Mouse (Mus musculus): ENCODE results near the gene Clec12b. TPM values are rescaled to one million over a fixed set of nuclear protein-coding genes. Genes with fewer than 3 reads are reported as not detected.
"Not testable (repeated sequence)": the region's sequence is repeated elsewhere in the genome, so short reads cannot be mapped to it uniquely, and the experiment has no call there.

The Clec12b gene
- polyA plus RNA-seq, 1 experiment = not detected

DNA sequence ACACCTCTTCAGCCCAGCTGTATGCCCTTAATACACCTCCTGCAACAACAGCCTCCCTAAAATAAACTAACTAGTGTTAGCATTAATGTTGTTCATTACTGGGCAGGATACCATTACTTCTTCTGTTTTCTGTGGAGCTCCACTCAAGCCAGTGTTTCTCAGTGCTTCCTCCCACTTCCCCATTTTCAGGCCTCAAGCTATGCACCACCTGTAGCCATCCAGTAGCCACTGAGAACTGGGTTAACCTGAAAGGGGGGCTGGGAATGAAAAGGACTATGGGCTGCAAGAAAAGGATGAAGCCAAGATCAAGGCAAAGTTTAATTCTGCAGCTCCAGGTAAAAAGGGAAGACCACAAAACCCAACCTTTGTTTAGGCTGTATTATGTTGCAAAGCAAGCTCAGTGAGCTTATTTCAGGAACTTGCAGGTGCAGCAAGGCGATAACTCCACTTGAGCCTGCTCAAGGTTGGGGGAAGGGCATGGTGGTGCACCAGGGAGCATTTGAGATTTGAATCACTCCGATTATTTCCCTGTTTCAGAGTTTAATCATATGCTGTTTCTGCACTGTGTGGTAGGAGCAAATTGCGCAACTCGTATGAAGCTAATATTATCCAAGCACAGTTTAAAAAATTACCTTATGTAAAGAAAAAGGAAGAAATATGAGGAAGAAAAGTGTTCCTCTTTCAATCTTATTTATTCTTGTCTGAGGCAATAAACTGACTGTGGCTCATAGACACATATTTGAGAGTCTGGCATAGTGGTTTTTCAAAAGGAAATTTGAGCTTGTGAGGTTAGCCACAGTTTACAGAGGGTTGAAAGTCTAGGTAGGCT is 35.9 kb downstream of the Clec12b start:
- Histone ChIP-seq H3K4me3 (replicated peaks) (peak overlapping the region; percentile 64), H3K9me3 (peaks cover 12% of the 10 kb centered on the region), H3K4me1 (peaks cover 12% of the 10 kb centered on the region), H3K27me3 (replicated peaks) (no peaks in the 10 kb centered on the region), H3K36me3 (replicated peaks; ENCODE audit: low read length) (peaks cover 2% of the 10 kb centered on the region)
- no peak for TF ChIP-seq GATA1 (IDR thresholded peaks at IDR 0.05; ENCODE audit: borderline replicate concordance, low read length)
- no peak for TF ChIP-seq FLI1 (IDR thresholded peaks at IDR 0.05; ENCODE audit: low read length)

DNA sequence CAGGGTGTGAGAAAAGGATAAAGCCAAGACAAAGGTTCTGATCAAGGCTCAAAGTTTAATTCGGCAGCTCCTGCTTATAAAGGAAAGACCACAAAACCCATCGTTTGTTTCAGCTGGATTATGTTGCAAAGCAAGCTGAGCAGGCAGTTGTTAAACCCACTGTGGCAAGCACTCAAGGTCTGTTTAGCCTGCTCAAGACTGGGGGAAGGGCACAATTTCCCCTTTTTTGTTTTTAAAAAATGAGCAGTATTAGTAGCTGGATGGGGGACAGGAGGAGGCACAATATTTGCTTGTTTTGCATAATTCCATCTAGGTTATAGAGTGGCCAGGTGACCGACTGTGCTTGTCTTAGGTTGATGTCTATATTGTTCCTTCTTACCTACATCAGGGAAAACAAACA is 41.3 kb downstream of the Clec12b start:
- Histone ChIP-seq H3K36me3 (replicated peaks; ENCODE audit: low read length) (peaks cover 2% of the 10 kb centered on the region), H3K9me3 (peaks cover 12% of the 10 kb centered on the region), H3K27me3 (replicated peaks) (no peaks in the 10 kb centered on the region), H3K4me3 (replicated peaks) (no peak overlapping the region), H3K4me1 (peaks cover 7% of the 10 kb centered on the region)
- TF ChIP-seq GATA1 (IDR thresholded peaks at IDR 0.05; ENCODE audit: borderline replicate concordance, low read length) (no peak), FLI1 (IDR thresholded peaks at IDR 0.05; ENCODE audit: low read length) (no peak)

DNA sequence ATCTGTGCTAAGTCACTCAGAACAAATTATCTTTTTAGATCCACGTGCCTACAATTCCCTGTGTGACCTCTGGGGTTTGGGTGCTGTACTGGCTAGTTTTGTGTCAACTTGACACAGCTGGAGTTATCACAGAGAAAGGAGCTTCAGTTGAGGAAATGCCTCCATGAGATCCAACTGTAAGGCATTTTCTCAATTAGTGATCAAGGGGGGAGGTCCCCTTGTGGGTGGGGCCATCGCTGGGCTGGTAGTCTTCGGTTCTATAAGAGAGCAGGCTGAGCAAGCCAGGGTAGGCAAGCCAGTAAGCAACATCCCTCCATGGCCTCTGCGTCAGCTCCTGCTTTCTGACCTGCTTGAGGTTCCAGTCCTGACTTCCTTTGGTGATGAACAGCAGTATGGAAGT is 43.3 kb downstream of the Clec12b start, which contains the start of gene Clec12a:
TSS of gene Clec12a (plus strand) at position 301 of the 400 bp plus-strand sequence.
- not testable (repeated sequence) for H3K36me3 ChIP-seq (replicated peaks; ENCODE audit: low read length); H3K27me3 ChIP-seq (replicated peaks); H3K9me3 ChIP-seq; H3K4me1 ChIP-seq; H3K4me3 ChIP-seq (replicated peaks)

DNA sequence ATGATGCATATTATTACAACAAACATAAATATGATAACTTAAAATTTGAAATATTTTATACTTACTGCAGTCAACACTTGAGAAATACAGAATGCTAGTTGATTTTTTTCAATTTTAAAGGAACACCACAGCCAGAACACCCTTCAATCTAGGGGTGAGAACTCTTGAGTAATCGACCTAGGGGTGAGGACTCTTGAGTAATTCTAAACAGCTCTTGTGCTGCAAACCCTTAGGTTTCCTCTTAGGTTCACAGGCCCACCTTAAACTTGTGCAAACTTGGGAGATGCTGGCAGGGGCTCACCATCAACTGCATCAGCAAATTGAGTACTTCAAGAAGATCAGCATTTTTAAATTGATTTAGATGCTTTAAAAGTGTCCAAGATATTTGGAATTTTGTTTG is 47.9 kb downstream of the Clec12b start:
- Histone ChIP-seq H3K4me3 (replicated peaks) (no peak overlapping the region), H3K4me1 (peaks cover 21% of the 10 kb centered on the region), H3K36me3 (replicated peaks; ENCODE audit: low read length) (no peaks in the 10 kb centered on the region), H3K9me3 (no peaks in the 10 kb centered on the region), H3K27me3 (replicated peaks) (no peaks in the 10 kb centered on the region)
- TF ChIP-seq FLI1 (IDR thresholded peaks at IDR 0.05; ENCODE audit: low read length) (no peak), GATA1 (IDR thresholded peaks at IDR 0.05; ENCODE audit: borderline replicate concordance, low read length) (no peak)

DNA sequence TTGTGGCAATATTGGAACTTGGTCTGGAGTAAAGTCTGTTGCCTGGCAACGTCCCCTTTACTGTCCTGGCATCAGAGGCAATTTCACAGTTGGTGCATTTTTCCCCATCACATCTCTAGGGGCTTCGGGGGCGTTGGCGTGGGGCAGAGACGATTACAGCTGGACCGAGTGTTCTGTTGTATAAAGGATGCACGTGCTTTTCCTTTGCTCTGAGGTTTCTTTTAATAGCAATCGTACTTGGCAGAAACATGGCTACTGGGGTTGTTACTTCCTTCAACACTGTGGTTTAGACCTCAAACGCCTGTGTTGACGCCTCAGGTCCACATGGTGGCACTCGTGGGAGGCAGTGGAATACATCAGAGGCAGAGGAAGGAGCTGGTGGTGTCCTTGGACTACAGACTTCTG is 52.0 kb downstream of the Clec12b start:
- H3K4me3 ChIP-seq (replicated peaks) = peak overlapping the region; percentile 84
- H3K27me3 ChIP-seq (replicated peaks) = no peaks in the 10 kb centered on the region
- TF ChIP-seq FLI1 (IDR thresholded peaks at IDR 0.05; ENCODE audit: low read length) (no peak), GATA1 (IDR thresholded peaks at IDR 0.05; ENCODE audit: borderline replicate concordance, low read length) (no peak)
- peaks cover 40% of the 10 kb centered on the region for H3K4me1 ChIP-seq
- no peaks in the 10 kb centered on the region for H3K36me3 ChIP-seq (replicated peaks; ENCODE audit: low read length)
- no peaks in the 10 kb centered on the region for H3K9me3 ChIP-seq

DNA sequence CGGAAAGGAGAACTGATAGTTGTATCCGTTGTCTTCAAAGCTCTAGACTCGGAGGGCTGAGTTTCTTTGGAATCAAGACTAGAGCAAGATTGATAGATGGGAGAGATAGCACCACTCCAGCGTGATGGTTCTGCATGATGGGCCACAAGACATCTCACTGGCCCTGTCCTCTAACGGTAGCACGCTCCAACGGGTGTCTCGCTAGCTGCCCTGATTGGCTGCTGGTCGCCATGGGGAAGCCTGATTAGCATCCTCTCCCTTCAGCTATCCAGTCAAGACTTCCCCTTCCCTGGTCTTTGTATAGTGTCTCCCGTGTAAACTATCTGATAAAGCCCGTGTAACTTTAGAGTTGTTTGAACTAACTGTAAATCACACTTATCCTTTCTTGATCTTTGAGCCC is 54.1 kb downstream of the Clec12b start, which contains the start of gene 4922502D21Rik:
TSS of gene 4922502D21Rik (minus strand) at position 187 of the 400 bp plus-strand sequence.
- Histone ChIP-seq H3K9me3 (no peaks in the 10 kb centered on the region), H3K36me3 (replicated peaks; ENCODE audit: low read length) (no peaks in the 10 kb centered on the region), H3K27me3 (replicated peaks) (no peaks in the 10 kb centered on the region), H3K4me3 (replicated peaks) (no peak within 1 kb of the TSS), H3K4me1 (peaks cover 36% of the 10 kb centered on the region)
- no peak for TF ChIP-seq GATA1 (IDR thresholded peaks at IDR 0.05; ENCODE audit: borderline replicate concordance, low read length)
- no peak for TF ChIP-seq FLI1 (IDR thresholded peaks at IDR 0.05; ENCODE audit: low read length)

DNA sequence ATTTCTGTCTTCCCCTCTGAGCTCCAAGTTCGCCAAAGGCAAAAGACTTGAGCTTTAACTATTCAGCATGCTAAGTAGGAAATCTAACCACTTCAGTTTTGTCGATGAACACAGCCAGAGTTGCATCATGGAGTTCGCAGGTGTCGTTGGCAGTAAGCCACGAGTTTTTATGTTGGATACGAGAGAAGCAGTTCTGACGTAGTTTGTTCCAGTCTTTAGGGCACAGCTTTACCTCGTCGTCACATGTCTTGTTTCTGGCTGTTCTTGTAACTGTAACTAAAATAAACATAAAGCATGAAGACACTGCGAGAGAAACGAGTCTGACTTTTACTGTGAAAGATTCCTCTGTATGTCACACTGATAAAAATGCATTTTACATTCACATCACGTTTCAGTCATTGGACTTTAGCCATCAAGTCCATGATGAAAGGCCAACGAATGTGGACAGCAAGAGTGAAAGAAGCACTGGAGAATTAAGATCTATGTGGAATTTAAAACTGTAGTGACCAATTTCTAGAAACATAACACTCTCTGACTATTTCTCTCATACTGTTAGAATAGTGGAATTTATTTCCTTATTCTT is 59.0 kb downstream of the Clec12b start:
- peaks cover 26% of the 10 kb centered on the region for H3K4me1 ChIP-seq
- no peak overlapping the region for H3K4me3 ChIP-seq (replicated peaks)
- no peaks in the 10 kb centered on the region for H3K27me3 ChIP-seq (replicated peaks)
- no peaks in the 10 kb centered on the region for H3K36me3 ChIP-seq (replicated peaks; ENCODE audit: low read length)
- no peak for TF ChIP-seq FLI1 (IDR thresholded peaks at IDR 0.05; ENCODE audit: low read length)
- TF ChIP-seq GATA1 (IDR thresholded peaks at IDR 0.05; ENCODE audit: borderline replicate concordance, low read length) = no peak
- H3K9me3 ChIP-seq = no peaks in the 10 kb centered on the region

DNA sequence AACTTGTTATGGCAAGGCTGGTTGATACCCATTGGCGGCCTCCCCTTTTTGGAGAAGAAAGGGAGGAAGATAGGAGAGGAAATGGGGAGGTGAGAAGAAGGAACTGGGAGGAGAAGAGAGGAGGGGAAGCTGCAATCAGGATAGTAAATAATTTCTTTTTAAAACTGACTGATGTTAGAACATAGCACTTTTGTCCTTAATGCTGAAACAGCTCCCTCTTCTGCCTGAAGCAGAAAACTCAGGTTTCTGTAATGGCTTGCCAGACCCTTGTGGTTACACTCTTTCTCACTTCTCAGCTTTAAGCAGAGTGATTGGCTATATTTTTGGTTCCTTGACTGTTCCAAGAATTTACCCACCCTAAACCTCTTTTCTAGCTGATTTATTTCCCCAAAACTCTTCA is 59.7 kb downstream of the Clec12b start:
- Histone ChIP-seq H3K36me3 (replicated peaks; ENCODE audit: low read length) (no peaks in the 10 kb centered on the region), H3K9me3 (no peaks in the 10 kb centered on the region), H3K27me3 (replicated peaks) (no peaks in the 10 kb centered on the region), H3K4me1 (peaks cover 24% of the 10 kb centered on the region), H3K4me3 (replicated peaks) (no peak overlapping the region)
- no peak for TF ChIP-seq GATA1 (IDR thresholded peaks at IDR 0.05; ENCODE audit: borderline replicate concordance, low read length)
- TF ChIP-seq FLI1 (IDR thresholded peaks at IDR 0.05; ENCODE audit: low read length) = no peak

Other genes with a start within 250 kb of the Clec12b start
- gene Clec2d, start 205.3 kb downstream of the Clec12b start, polyA plus RNA-seq (2012; ENCODE audit: insufficient read depth, low replicate concordance) = 1.2 TPM in 1 of 2 replicates, not detected in the other
- gene Cd69, start 110.4 kb downstream of the Clec12b start, polyA plus RNA-seq (2012; ENCODE audit: insufficient read depth, low replicate concordance) = 1.3 TPM in 1 of 2 replicates, not detected in the other
- gene 4922502D21Rik, start 54.1 kb downstream of the Clec12b start, polyA plus RNA-seq (2012; ENCODE audit: insufficient read depth, low replicate concordance) = not detected in 2 replicates
- gene Clec12a, start 43.2 kb downstream of the Clec12b start, polyA plus RNA-seq (2012; ENCODE audit: insufficient read depth, low replicate concordance) = 0.67 TPM in 1 of 2 replicates, not detected in the other
- 10.7 and 19.5 TPM in 2 replicates for gene Clec1b, start 11.4 kb upstream of the Clec12b start, polyA plus RNA-seq (2012; ENCODE audit: insufficient read depth, low replicate concordance)
- gene Clec9a, start 23.0 kb upstream of the Clec12b start, polyA plus RNA-seq (2012; ENCODE audit: insufficient read depth, low replicate concordance) = not detected in 2 replicates
- gene Clec1a, start 66.1 kb upstream of the Clec12b start, polyA plus RNA-seq (2012; ENCODE audit: insufficient read depth, low replicate concordance) = not detected in 2 replicates
- gene Olr1, start 121.3 kb upstream of the Clec12b start, polyA plus RNA-seq (2012; ENCODE audit: insufficient read depth, low replicate concordance) = 0.21 TPM in 1 of 2 replicates, not detected in the other
- gene Tmem52b, start 126.7 kb upstream of the Clec12b start, polyA plus RNA-seq (2012; ENCODE audit: insufficient read depth, low replicate concordance) = not detected in 2 replicates
- 25.5 and 160 TPM in 2 replicates for gene Gabarapl1, start 147.3 kb upstream of the Clec12b start, polyA plus RNA-seq (2012; ENCODE audit: insufficient read depth, low replicate concordance)
- gene Klre1, start 192.0 kb upstream of the Clec12b start, polyA plus RNA-seq (2012; ENCODE audit: insufficient read depth, low replicate concordance) = 0.69 TPM in 1 of 2 replicates, not detected in the other
- gene Klrd1, start 205.9 kb upstream of the Clec12b start, polyA plus RNA-seq (2012; ENCODE audit: insufficient read depth, low replicate concordance) = not detected in 2 replicates
- gene Klrk1, start 238.0 kb upstream of the Clec12b start, polyA plus RNA-seq (2012; ENCODE audit: insufficient read depth, low replicate concordance) = not detected in 2 replicates

Measured in megakaryocyte, embryonic 14.5 days (primary cell).